Mouse (Mus musculus): ENCODE measurements around the gene Lzts2. TPM values are rescaled to one million over a fixed set of nuclear protein-coding genes. Genes with fewer than 3 reads are reported as not detected.

Lzts2 gene
- total RNA-seq, 1 experiment, result 31.9 TPM

- no peaks in the 10 kb centered on the region for H3K36me3 ChIP-seq (ENCODE audit: control insufficient read depth, insufficient read depth, low read length, poor library complexity, severe bottlenecking)
- TF ChIP-seq CHD2 (IDR thresholded peaks at IDR 0.05; ENCODE audit: low read depth, low read length) (no peak), MAFK (IDR thresholded peaks at IDR 0.05; ENCODE audit: insufficient read depth, low read depth, low read length) (no peak), ZNF384 (IDR thresholded peaks at IDR 0.05; ENCODE audit: low read depth, low read length) (no peak), HCFC1 (IDR thresholded peaks at IDR 0.05; ENCODE audit: borderline replicate concordance, insufficient read depth, low read length) (no peak), ZC3H11A (IDR thresholded peaks at IDR 0.05; ENCODE audit: borderline replicate concordance, low read depth, low read length) (no peak)
- H3K9ac ChIP-seq (ENCODE audit: insufficient read depth, low read depth, low read length, poor library complexity, severe bottlenecking), result no peak overlapping the region
- no peaks in the 10 kb centered on the region for H3K9me3 ChIP-seq (ENCODE audit: control insufficient read depth, insufficient read depth, low read depth, low read length)
- H3K27ac ChIP-seq (ENCODE audit: insufficient read depth, low read depth, low read length, poor library complexity, severe bottlenecking), result no peak overlapping the region
- H3K4me3 ChIP-seq (ENCODE audit: insufficient read depth in 1 of 2, low read depth in 1 of 2, low read length in 2 of 2, poor library complexity in 1 of 2, severe bottlenecking in 1 of 2), result no peak overlapping the region
- in situ Hi-C loops (cut with MboI; ENCODE audit: low sequenced_read_pairs in 2 of 2, unreplicated experiment in 2 of 2), result no loop called here
- peaks cover 0 to 11% of the 10 kb centered on the region in 2 experiments; a peak in 2 of 4 replicates for H3K4me1 ChIP-seq (ENCODE audit: control insufficient read depth in 2 of 2, insufficient read depth in 2 of 2, low read length in 2 of 2, poor library complexity in 1 of 2)
- no peak for DNase-seq (ENCODE audit: low read depth, low spot score)
Observed at GRCm38 (mm10) chr19:45056364-45056763, 42.1 kb downstream of the Lzts2 start.

- in situ Hi-C loops (cut with MboI; ENCODE audit: low sequenced_read_pairs in 2 of 2, unreplicated experiment in 2 of 2), result no loop called here
Observed at GRCm38 (mm10) chr19:45056908-45057698, 42.9 kb downstream of the Lzts2 start.

GRCm38 (mm10) chr19:45057724-45058112 lies 43.5 kb downstream of the Lzts2 start:
- peaks cover 0 to 11% of the 10 kb centered on the region in 2 experiments; a peak in 2 of 4 replicates for H3K4me1 ChIP-seq (ENCODE audit: control insufficient read depth in 2 of 2, insufficient read depth in 2 of 2, low read length in 2 of 2, poor library complexity in 1 of 2)
- H3K9me3 ChIP-seq (ENCODE audit: control insufficient read depth, insufficient read depth, low read depth, low read length), result no peaks in the 10 kb centered on the region
- peak overlapping the region; percentile 37 to 91; a peak in 3 of 4 replicates for H3K4me3 ChIP-seq (ENCODE audit: insufficient read depth in 1 of 2, low read depth in 1 of 2, low read length in 2 of 2, poor library complexity in 1 of 2, severe bottlenecking in 1 of 2)
- no peak for DNase-seq (ENCODE audit: low read depth, low spot score)
- no peak overlapping the region for H3K27ac ChIP-seq (ENCODE audit: insufficient read depth, low read depth, low read length, poor library complexity, severe bottlenecking)
- TF ChIP-seq MAFK (IDR thresholded peaks at IDR 0.05; ENCODE audit: insufficient read depth, low read depth, low read length) (no peak), HCFC1 (IDR thresholded peaks at IDR 0.05; ENCODE audit: borderline replicate concordance, insufficient read depth, low read length) (no peak), ZNF384 (IDR thresholded peaks at IDR 0.05; ENCODE audit: low read depth, low read length) (no peak), CHD2 (IDR thresholded peaks at IDR 0.05; ENCODE audit: low read depth, low read length) (no peak), ZC3H11A (IDR thresholded peaks at IDR 0.05; ENCODE audit: borderline replicate concordance, low read depth, low read length) (no peak)
- H3K36me3 ChIP-seq (ENCODE audit: control insufficient read depth, insufficient read depth, low read length, poor library complexity, severe bottlenecking), result no peaks in the 10 kb centered on the region
- in situ Hi-C loops (cut with MboI; ENCODE audit: low sequenced_read_pairs in 2 of 2, unreplicated experiment in 2 of 2), result no loop called here
- peak overlapping the region; percentile 34; the same call in 1 of the 2 replicates for H3K9ac ChIP-seq (ENCODE audit: insufficient read depth, low read depth, low read length, poor library complexity, severe bottlenecking)

More at GRCm38 (mm10) chr19:45056908-45057698, 42.9 kb downstream of the Lzts2 start:
- DNase-seq (ENCODE audit: low read depth, low spot score), result no peak
- Histone ChIP-seq H3K4me1 (ENCODE audit: control insufficient read depth in 2 of 2, insufficient read depth in 2 of 2, low read length in 2 of 2, poor library complexity in 1 of 2) (peaks cover 0 to 11% of the 10 kb centered on the region in 2 experiments; a peak in 2 of 4 replicates), H3K27ac (ENCODE audit: insufficient read depth, low read depth, low read length, poor library complexity, severe bottlenecking) (no peak overlapping the region), H3K36me3 (ENCODE audit: control insufficient read depth, insufficient read depth, low read length, poor library complexity, severe bottlenecking) (no peaks in the 10 kb centered on the region), H3K9me3 (ENCODE audit: control insufficient read depth, insufficient read depth, low read depth, low read length) (no peaks in the 10 kb centered on the region), H3K9ac (ENCODE audit: insufficient read depth, low read depth, low read length, poor library complexity, severe bottlenecking) (0 out of 2 replicates have a peak overlapping the region, but pooled peaks have one; percentile 11), H3K4me3 (ENCODE audit: insufficient read depth in 1 of 2, low read depth in 1 of 2, low read length in 2 of 2, poor library complexity in 1 of 2, severe bottlenecking in 1 of 2) (no peak overlapping the region)
- TF ChIP-seq MAFK (IDR thresholded peaks at IDR 0.05; ENCODE audit: insufficient read depth, low read depth, low read length) (no peak), CHD2 (IDR thresholded peaks at IDR 0.05; ENCODE audit: low read depth, low read length) (no peak), ZNF384 (IDR thresholded peaks at IDR 0.05; ENCODE audit: low read depth, low read length) (no peak), ZC3H11A (IDR thresholded peaks at IDR 0.05; ENCODE audit: borderline replicate concordance, low read depth, low read length) (no peak), HCFC1 (IDR thresholded peaks at IDR 0.05; ENCODE audit: borderline replicate concordance, insufficient read depth, low read length) (no peak)

- peak; percentile 84; the same call in 1 of the 2 replicates for TF ChIP-seq CHD2 (IDR thresholded peaks at IDR 0.05; ENCODE audit: low read depth, low read length)
- TF ChIP-seq ZC3H11A (IDR thresholded peaks at IDR 0.05; ENCODE audit: borderline replicate concordance, low read depth, low read length), result no peak
- peak overlapping the region; percentile 98 for H3K27ac ChIP-seq (ENCODE audit: insufficient read depth, low read depth, low read length, poor library complexity, severe bottlenecking)
- peak overlapping the region; percentile 98 for H3K9ac ChIP-seq (ENCODE audit: insufficient read depth, low read depth, low read length, poor library complexity, severe bottlenecking)
- H3K36me3 ChIP-seq (ENCODE audit: control insufficient read depth, insufficient read depth, low read length, poor library complexity, severe bottlenecking), result no peaks in the 10 kb centered on the region
- peak overlapping the region; percentile 81 to 91 for H3K4me3 ChIP-seq (ENCODE audit: insufficient read depth in 1 of 2, low read depth in 1 of 2, low read length in 2 of 2, poor library complexity in 1 of 2, severe bottlenecking in 1 of 2)
- peaks cover 0 to 11% of the 10 kb centered on the region in 2 experiments; a peak in 2 of 4 replicates for H3K4me1 ChIP-seq (ENCODE audit: control insufficient read depth in 2 of 2, insufficient read depth in 2 of 2, low read length in 2 of 2, poor library complexity in 1 of 2)
- H3K9me3 ChIP-seq (ENCODE audit: control insufficient read depth, insufficient read depth, low read depth, low read length), result no peaks in the 10 kb centered on the region
- in situ Hi-C loops (cut with MboI; ENCODE audit: low sequenced_read_pairs in 2 of 2, unreplicated experiment in 2 of 2), result no loop called here
- DNase-seq (ENCODE audit: low read depth, low spot score), result peak; percentile 97
Observed at GRCm38 (mm10) chr19:45058113-45058839, 44.1 kb downstream of the Lzts2 start.

Measured in ES-E14 (cell line).